Mouse (Mus musculus) layer of hippocampus, postnatal 14 days (tissue): ENCODE measurements around the gene Dhrs7c. TPM values are rescaled to one million over a fixed set of nuclear protein-coding genes. Genes with fewer than 3 reads are reported as not detected.

Experiments used
- DNase-seq, 2 experiments: peaks; one replicate each; pipeline ENCODE4 v3.0.0; 2021 to 2022; ENCODE audit warnings: low spot score in 2 of 2, mixed read lengths in 1 of 2
- total RNA-seq, 2 experiments: library from RNA; stranded (reverse); gene quantifications; 2 replicates each; pipeline ENCODE4 v1.2.3; 2021

The Dhrs7c gene
- total RNA-seq, 2 experiments from 2014 or later, result 0.48 to 1.5 TPM

GRCm38 (mm10) chr11:67839810-67840209 is 41.8 kb downstream of the Dhrs7c start:
- DNase-seq, result no peak

- no peak for DNase-seq
Observed at GRCm38 (mm10) chr11:67845193-67845592, 47.2 kb downstream of the Dhrs7c start.

GRCm38 (mm10) chr11:67851770-67852169 is 53.8 kb downstream of the Dhrs7c start:
- no peak for DNase-seq

GRCm38 (mm10) chr11:67853996-67854395 is 56.0 kb downstream of the Dhrs7c start:
- no peak for DNase-seq

GRCm38 (mm10) chr11:67855035-67855434 is 57.0 kb downstream of the Dhrs7c start:
- DNase-seq, result no peak

- no peak for DNase-seq
Observed at GRCm38 (mm10) chr11:67858518-67858917, 60.5 kb downstream of the Dhrs7c start.

GRCm38 (mm10) chr11:67860743-67861398 is 62.9 kb downstream of the Dhrs7c start:
- no peak for DNase-seq

GRCm38 (mm10) chr11:67861399-67861838 is 63.4 kb downstream of the Dhrs7c start:
- no peak for DNase-seq

- no peak for DNase-seq
Observed at GRCm38 (mm10) chr11:67865100-67865499, 67.1 kb downstream of the Dhrs7c start.

Other genes starting within 250 kb of the Dhrs7c start
- 1 to 10 TPM; 1.7 to 2.4 TPM for gene Rcvrn, start 102.9 kb upstream of the Dhrs7c start, total RNA-seq
- gene Glp2r, start 27.0 kb upstream of the Dhrs7c start, total RNA-seq, result 1 to 10 TPM in 1 of 2 experiments, under 1 TPM in 1; 0.88 to 1.6 TPM
- not detected for gene Gsg1l2, start 23.6 kb upstream of the Dhrs7c start, total RNA-seq
- 1 to 10 TPM; 3.2 to 4.8 TPM for gene Usp43, start 124.0 kb downstream of the Dhrs7c start, total RNA-seq
- gene Cfap52, start 167.5 kb downstream of the Dhrs7c start, total RNA-seq, result 1 to 10 TPM; 1.6 to 4.2 TPM
- gene Stx8, start 168.0 kb downstream of the Dhrs7c start, total RNA-seq, result 10 to 100 TPM; 29.0 to 36.6 TPM